Mouse (Mus musculus) layer of hippocampus, adult 9-11 months (tissue): ENCODE results near the gene Tprg.

ENCODE experiments used
- DNase-seq: peaks from one replicate; pipeline ENCODE4 v3.0.0; 2022

The Tprg gene

DNA sequence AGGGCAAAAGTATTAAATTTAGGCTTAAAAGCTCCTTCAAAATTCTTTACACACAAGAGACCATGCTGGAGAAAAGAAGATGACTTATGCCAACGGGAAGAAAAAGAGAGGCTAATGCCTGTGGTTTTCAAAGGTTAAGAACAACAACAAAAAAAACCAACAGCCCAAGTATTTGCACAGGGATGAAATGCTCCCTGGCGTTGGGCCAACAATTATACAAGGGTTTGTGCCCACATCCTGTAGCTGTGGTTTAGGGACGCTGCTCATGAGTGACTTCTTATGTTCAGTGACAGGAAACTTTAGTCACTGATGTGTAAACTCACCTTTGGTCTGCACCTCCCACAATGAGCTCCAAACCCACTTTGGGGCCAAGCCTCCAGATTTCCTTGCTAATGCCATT, 139.6 kb downstream of the Tprg start:
- no peak for DNase-seq

GRCm38 (mm10) chr16:25440039-25440438, 153.4 kb downstream of the Tprg start:
- no peak for DNase-seq

- no peak for DNase-seq
These were observed 159.0 kb downstream of the Tprg start for GRCm38 (mm10) chr16:25445580-25445979.

GRCm38 (mm10) chr16:25451511-25451910, 164.9 kb downstream of the Tprg start:
- DNase-seq: no peak

- no peak for DNase-seq
These were observed 178.1 kb downstream of the Tprg start for GRCm38 (mm10) chr16:25464732-25465131.

GRCm38 (mm10) chr16:25465435-25466139, 179.0 kb downstream of the Tprg start:
- peak; percentile 69 for DNase-seq

GRCm38 (mm10) chr16:25468040-25468439, 181.4 kb downstream of the Tprg start:
- no peak for DNase-seq

GRCm38 (mm10) chr16:25468662-25469061, 182.0 kb downstream of the Tprg start:
- no peak for DNase-seq
